Mouse (Mus musculus) embryonic fibroblast, embryonic 13.5 days (primary cell): ENCODE measurements at regions not wholly inside any gene's neighbourhood (a gene's known extent, or its start where the extent isn't known, plus 50 kb on each side); places are given as distances from the start of the nearest gene placed in this dataset.

Experiments used
- CTCF ChIP-seq: IDR thresholded peaks from 2 replicates; pipeline ENCODE4 v1.5.1; 2011; ENCODE audit warnings: mild to moderate bottlenecking, control low read depth, low read length, moderate library complexity, borderline replicate concordance; ENCODE audit not compliant: insufficient read depth
- POLR2A ChIP-seq: IDR thresholded peaks from 2 replicates; pipeline ENCODE4 v1.6.1; 2011; ENCODE audit warnings: low read depth, mild to moderate bottlenecking, control low read depth, low read length, moderate library complexity

DNA sequence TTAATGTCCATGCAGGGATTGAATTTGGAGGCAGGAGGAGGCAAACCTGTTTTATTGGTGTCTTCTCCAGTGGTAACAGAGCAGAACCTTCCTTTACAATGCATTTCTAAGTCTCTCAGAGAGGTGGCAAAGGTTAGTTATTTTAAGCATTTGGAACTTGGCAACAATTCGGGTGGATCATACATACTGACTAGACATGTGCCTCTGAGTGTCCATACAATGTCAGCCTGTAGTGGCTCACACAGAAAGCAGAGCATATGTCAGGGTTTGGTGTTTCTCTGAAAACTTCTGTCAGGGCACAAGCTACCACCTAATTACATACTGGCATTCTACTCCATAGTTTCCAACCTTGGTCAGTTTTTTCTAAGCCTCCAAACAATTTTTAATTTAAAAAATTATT, 150.8 kb upstream of the Peli2 start:
- TF ChIP-seq CTCF (no peak), POLR2A (no peak)
